Mouse (Mus musculus) lung, postnatal 0 days (tissue): ENCODE data around the gene Nat8f2.
"Not testable (repeated sequence)": the region's sequence is repeated elsewhere in the genome, so short reads cannot be mapped to it uniquely, and the experiment has no call there.

ENCODE experiments used
- CTCF ChIP-seq: IDR thresholded peaks from 2 replicates; pipeline ENCODE4 v1.5.1; 2016; ENCODE audit warnings: antibody characterized with exemption, mild to moderate bottlenecking
- EP300 ChIP-seq: IDR thresholded peaks from 2 replicates; pipeline ENCODE4 v1.6.1; 2016; ENCODE audit warnings: antibody characterized with exemption, mild to moderate bottlenecking, control low read depth

GRCm38 (mm10) chr6:85835104-85835503, 33.9 kb downstream of the Nat8f2 start:
- not testable (repeated sequence) for TF ChIP-seq CTCF, EP300
